Mouse (Mus musculus): ENCODE measurements around the gene Ugt2a1. TPM values are rescaled to one million over a fixed set of nuclear protein-coding genes. Genes with fewer than 3 reads are reported as not detected.

Ugt2a1 gene
- 0.26 TPM in 1 of 2 replicates, not detected in the other for polyA plus RNA-seq (2012; rRNA removed)

GRCm38 (mm10) chr5:87490771-87491170 is at the start of gene Ugt2a1:
Ugt2a1 (minus strand) TSS chr5:87490871.

GRCm38 (mm10) chr5:87538111-87538510 is 47.4 kb upstream of the Ugt2a1 start, which contains the start of gene Sult1b1:
Sult1b1 (minus strand) TSS chr5:87538195.

GRCm38 (mm10) chr5:87486706-87487105 is 4.0 kb downstream of the Ugt2a1 start, which contains the start of gene Gm43638:
Gm43638 (minus strand) TSS chr5:87486806.

GRCm38 (mm10) chr5:87482160-87482559 is 8.5 kb downstream of the Ugt2a1 start, which contains the start of gene Ugt2a2:
Ugt2a2 (minus strand) TSS chr5:87482260.

GRCm38 (mm10) chr5:87424041-87424440 is 66.6 kb downstream of the Ugt2a1 start, which contains the start of gene Ugt2b38:
Ugt2b38 (minus strand) TSS chr5:87424203.

Other genes with a start within 250 kb of the Ugt2a1 start
- gene Ugt2b37, start 236.1 kb downstream of the Ugt2a1 start, polyA plus RNA-seq (2012; rRNA removed): not detected in 2 replicates
- not detected in 2 replicates for gene Ugt2a3, start 153.7 kb downstream of the Ugt2a1 start, polyA plus RNA-seq (2012; rRNA removed)
- not detected in 2 replicates for gene Ugt2b38, start 66.7 kb downstream of the Ugt2a1 start, polyA plus RNA-seq (2012; rRNA removed)
- 0.33 TPM in 1 of 2 replicates, not detected in the other for gene Ugt2a2, start 8.6 kb downstream of the Ugt2a1 start, polyA plus RNA-seq (2012; rRNA removed)
- gene Gm43638, start 4.1 kb downstream of the Ugt2a1 start, polyA plus RNA-seq (2012; rRNA removed): not detected in 2 replicates
- not detected in 2 replicates for gene Sult1b1, start 47.3 kb upstream of the Ugt2a1 start, polyA plus RNA-seq (2012; rRNA removed)
- gene Sult1d1, start 78.2 kb upstream of the Ugt2a1 start, polyA plus RNA-seq (2012; rRNA removed): not detected in 2 replicates
- 0.09 TPM in 1 of 2 replicates, not detected in the other for gene Sult1e1, start 100.7 kb upstream of the Ugt2a1 start, polyA plus RNA-seq (2012; rRNA removed)
- not detected in 2 replicates for gene Csn1s1, start 175.3 kb upstream of the Ugt2a1 start, polyA plus RNA-seq (2012; rRNA removed)
- not detected in 2 replicates for gene Csn2, start 208.8 kb upstream of the Ugt2a1 start, polyA plus RNA-seq (2012; rRNA removed)